Mouse (Mus musculus): ENCODE data around the gene Gm20837.
"Not testable (repeated sequence)": the region's sequence is repeated elsewhere in the genome, so short reads cannot be mapped to it uniquely, and the experiment has no call there.

The Gm20837 gene

DNA sequence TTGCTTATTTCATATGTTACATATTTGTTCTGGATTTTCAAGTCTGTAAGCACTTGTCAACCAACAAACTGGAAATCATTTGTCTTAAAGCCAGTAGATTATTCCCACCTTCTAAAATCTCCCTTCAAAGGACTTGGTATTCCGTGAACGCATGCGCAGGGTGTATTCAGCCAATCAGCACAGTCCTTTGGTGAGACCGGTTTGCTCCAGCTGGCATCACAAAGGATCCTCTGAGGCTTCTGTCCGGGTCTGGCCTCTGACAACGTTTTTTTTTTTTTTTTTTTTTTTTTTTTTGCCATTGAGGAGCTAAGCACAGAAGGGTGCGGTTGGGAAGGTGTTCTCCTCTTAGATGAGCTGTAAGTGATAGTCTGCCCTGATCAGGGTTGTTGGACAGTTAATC is at the start of gene Gm20837:
TSS of gene Gm20837 (plus strand) at position 301 of the 400 bp plus-strand sequence.
- not testable (repeated sequence) for DNase-seq (ENCODE audit: low spot score)
